Mouse (Mus musculus): ENCODE measurements around the gene Tuba1a. TPM values are rescaled to one million over a fixed set of nuclear protein-coding genes. Genes with fewer than 3 reads are reported as not detected.
"Not testable (repeated sequence)": the region's sequence is repeated elsewhere in the genome, so short reads cannot be mapped to it uniquely, and the experiment has no call there.

Gene Tuba1a
- total RNA-seq, 1 experiment from 2014 or later = 90.9 TPM

DNA sequence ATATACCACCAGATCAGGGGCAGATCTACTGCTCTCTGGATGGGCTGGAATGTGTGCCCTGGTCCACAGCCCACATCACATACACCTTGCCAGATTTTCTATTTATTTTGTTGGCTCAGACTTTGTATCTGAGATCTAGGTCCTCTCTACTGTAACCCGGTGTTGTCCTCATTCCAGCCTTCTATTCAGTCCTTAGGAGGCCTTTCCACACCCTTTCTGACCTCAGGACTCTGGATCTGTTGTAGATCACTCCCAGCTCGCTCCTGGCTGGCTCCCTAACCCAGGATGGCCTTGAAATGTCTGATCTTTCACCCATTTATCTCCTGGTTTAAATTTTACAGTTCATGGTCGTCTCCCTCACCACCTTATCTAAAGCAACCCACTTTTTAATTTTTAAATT lies 28.8 kb downstream of the Tuba1a start:
- no peak for DNase-seq

DNA sequence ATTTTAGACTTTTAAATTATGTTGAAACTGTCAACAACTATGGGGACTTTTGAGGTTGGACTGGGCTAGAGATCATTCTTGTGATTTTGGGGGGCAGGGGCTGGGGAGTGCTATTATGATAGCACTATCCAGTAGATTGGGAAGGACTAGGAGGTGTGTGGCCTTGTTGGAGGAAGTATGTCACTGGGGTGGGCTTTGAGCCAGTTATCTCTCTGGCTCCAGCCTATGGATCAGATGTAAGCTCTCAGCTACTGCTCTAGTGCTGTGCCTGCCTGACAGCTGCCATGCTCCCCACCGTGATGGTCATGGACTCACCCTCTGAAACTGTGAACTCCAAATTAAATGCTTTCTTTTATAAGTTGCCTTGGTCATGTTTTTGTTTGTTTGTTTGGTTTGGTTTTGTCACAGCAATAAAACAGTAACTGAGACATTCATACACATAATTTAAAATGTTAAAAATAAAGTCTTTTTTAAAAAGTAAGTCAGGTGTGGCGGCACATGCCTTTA lies 30.4 kb downstream of the Tuba1a start:
- DNase-seq = no peak

DNA sequence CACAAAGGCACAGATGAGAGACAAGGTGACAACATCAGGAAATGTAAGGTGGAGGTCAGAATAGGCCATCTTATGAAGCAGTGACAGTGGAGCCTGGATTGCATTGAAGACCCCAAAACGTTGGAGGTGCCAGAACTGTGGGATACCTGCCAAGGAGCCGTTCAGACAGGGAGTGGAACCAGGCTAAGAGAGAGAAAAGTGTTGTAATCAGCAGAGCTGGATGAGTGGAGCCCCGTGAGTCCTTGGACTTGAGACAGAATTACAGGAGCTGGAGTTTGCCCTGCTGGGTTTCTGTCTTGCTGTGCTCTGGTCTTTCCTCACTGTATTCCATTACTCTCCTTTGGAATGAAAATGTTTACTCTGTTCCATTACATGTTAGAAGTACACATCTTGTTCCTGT lies 30.9 kb downstream of the Tuba1a start:
- DNase-seq = no peak

DNA sequence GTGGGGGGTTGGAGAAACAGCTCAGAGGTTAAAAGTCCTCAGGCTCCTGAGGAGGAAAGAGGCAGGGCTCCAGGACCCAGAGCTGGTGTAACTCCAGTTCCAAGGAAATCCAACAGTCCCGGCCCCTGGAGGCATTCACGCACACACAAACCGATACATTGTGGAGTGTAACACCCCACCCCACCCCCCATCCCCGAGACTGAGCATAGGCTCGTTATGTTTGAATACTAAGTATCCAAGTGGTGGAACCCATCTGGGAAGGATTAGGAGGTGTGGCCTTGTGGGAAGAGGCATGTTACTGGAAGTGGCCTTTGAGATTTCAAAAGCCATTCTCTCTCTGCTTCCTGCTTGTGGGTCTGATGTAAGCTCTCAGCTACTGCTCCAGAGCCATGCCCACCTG lies 32.0 kb downstream of the Tuba1a start:
- no peak for DNase-seq

DNA sequence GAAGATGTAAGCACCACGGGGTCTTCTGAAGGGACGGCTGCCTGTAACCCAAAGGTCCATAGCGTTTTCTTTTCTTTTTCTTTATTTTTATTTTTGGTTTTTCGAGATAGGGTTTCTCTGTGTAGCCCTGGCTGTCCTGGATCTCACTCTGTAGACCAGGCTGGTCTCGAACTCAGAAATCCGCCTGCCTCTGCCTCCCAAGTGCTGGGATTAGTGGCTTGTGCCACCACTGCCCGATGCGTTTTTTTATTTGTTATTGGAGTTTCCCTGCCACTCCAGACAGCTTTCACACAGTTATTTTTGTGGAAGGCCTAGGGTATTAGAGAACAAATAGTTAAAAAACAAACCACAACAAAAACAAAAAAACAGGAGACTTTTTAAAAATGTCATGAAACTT lies 35.0 kb downstream of the Tuba1a start:
- DNase-seq = not testable (repeated sequence)

DNA sequence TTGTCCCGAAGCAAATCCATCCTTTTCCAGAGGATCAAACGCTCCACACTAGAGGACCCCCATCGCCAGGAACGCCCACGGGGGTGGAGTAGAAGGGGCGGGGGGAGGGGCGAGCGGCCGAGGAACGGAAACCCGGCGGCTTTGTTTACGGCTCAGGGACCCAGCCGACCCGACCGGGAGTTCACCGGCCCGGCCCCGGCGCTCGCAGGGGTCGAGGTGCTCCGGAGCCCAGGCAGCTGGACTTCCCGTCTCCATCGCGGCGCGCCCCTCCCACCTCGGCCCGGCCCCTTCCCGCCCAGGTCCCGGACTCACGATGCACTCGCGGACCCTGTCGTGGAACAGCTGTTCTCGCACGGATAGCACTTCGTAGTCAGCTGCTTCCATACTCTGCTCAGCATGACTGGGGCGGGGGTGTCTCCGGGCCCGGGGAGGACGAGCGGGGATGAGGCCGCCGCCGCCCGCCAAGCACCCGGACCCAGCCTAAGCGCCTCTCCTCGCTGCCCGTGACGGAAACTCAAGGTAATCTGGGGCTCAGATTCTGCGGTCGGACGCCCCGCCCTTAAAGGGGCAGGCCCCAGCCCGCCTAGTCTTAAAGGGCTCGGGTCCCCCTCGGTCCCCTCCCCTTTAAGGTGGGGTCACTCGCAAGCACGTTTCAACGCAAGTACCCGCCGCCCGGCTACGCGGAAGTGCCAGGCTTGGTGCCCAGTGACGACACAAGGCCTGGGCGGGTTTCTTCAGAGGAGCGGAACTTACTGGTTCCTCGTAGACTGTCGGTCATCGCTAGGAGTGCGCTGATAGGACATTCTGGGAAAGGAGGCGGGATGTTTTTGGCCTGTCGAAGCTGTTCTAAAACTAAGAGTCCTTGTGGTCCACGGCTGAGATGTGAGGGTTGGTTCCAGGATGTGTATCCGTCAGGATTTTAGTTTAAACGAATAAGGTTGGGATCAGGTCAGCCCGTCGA lies 35.7 kb downstream of the Tuba1a start, which contains the start of gene Lmbr1l:
Lmbr1l (minus strand) TSS at position 694 of the 961 bp plus-strand sequence.
- DNase-seq = peak; percentile 98

DNA sequence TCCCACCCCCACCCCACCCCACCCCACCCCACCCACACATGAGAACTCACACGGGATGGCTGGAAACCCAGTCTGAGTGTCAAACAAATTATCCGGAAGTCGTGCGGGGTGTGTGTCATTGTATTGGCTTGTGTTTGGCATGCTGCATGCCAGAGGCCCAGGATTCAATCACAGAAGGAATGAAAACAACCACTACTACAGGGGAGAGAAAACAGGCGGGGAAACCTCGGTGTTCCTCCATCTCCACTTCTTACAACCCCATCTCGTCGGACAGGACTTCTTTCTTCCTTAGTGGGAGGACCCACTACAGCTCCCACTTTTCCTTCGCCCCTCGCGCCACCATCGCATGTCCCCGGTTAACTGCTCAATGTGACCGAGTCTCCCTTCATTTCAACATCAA lies 36.4 kb downstream of the Tuba1a start:
- DNase-seq = no peak

DNA sequence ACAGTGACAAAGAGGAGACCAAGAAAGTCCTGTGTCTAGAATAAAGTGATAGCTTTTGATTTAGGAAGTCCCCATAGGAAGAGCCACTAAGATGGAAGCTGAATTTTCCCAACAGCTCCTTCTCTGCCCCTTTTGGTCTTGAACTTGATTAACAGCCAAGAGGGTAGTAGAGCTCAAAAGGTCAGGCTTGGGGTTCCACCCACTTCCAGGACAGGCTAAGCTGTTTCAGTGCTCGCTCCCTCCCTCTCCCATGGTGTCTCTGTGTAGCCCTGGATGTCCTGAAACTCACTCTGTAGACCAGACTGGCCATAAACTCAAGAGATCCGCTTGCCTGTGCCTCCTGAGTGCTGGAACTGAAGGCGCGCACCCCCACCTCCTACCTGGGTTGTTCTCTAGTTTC lies 37.5 kb downstream of the Tuba1a start:
- DNase-seq = no peak

DNA sequence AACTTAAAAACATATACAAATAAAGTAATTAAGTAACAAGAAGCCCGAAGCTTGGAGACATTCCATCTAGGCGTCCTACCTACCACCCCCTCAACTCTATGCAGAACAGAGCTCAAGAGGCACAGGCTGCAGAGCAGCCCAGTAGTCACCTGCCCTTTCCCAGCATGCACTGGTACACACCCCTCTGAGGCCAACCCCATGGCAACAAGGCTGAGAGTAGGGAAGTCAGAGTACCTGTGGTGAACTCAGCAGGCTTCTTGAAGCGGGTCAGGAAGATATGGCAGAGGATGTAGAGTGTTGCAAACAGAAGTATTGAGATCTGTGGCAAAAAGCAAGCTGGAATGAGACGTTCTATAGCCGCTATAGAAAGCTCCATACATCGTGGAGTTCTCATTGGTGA lies 38.6 kb downstream of the Tuba1a start:
- no peak for DNase-seq

DNA sequence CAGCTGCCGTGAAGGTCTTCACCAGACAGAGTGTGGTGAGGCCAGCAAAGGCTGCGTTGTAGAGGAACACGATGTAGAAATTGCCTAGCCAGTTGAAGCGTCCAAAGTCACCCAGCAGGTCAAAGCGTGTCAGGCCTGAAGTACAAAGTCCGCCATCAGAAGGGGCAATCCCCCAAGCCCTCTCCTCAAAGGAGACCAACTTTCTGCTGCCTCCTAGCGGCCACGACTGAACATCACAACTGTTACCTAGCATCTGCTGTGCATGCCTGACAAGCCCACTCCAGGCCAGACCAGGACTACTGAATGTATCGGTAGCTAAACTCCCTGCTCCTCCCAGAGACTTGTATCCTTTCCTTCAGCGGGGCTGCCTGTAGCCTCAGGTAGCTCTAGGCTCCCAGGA lies 48.8 kb downstream of the Tuba1a start:
- no peak for DNase-seq

DNA sequence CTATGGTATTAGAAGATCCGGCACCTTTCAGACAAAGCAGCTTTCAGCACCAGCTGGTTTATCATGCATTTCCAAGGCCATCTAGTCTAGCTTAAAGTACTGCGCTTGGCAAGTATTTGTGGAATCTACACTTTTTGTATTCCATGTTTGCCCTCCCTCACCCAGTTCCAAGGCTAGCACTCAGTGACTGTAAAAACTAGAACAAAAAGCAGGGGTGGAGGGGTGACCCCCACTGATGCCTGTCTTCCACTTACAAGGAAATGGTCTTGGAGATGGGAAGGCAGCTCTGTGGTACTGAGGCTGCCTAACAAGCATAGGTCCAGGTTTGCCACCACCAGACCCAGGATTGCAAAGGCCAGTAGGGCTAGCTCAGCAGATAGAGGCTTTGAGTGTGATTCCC lies 50.9 kb downstream of the Tuba1a start:
- DNase-seq = no peak

DNA sequence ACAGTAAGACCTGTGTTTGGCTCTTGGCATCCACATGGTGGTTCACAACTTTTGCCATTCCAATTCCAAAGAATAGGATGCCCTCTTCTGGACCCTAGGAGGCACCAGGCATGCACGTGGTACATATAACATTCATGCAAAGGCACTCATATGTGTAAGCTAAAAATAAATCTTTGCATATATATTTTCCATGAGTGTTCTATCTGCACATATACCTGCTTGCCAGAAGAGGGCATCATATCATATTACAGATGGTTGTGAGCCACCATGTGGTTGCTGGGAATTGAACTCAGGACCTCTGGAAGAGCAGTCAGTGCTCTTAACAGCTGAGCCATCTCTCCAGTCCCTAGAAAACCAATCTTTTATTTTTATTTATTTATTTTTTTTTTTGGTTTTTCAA lies 52.0 kb downstream of the Tuba1a start:
- no peak for DNase-seq

Other genes with a start within 250 kb of the Tuba1a start
- 0.21 TPM in 1 of 2 replicates, not detected in the other for gene Ccdc65, start 245.5 kb downstream of the Tuba1a start, total RNA-seq (2021)
- gene Fkbp11, start 225.5 kb downstream of the Tuba1a start, total RNA-seq (2021) = 7.0 and 7.4 TPM in 2 replicates
- gene Arf3, start 190.5 kb downstream of the Tuba1a start, total RNA-seq (2021) = 118 and 138 TPM in 2 replicates
- 0.43 and 0.55 TPM in 2 replicates for gene Wnt10b, start 175.6 kb downstream of the Tuba1a start, total RNA-seq (2021)
- gene Wnt1, start 163.8 kb downstream of the Tuba1a start, total RNA-seq (2021) = not detected in 2 replicates
- 0.09 and 0.24 TPM in 2 replicates for gene Ddn, start 144.2 kb downstream of the Tuba1a start, total RNA-seq (2021)
- 60.4 and 78.6 TPM in 2 replicates for gene Prkag1, start 122.2 kb downstream of the Tuba1a start, total RNA-seq (2021)
- 63.0 and 83.0 TPM in 2 replicates for gene Kmt2d, start 82.5 kb downstream of the Tuba1a start, total RNA-seq (2021)
- 3.7 and 4.4 TPM in 2 replicates for gene Rhebl1, start 59.2 kb downstream of the Tuba1a start, total RNA-seq (2021)
- gene Dhh, start 55.2 kb downstream of the Tuba1a start, total RNA-seq (2021) = 1.1 and 2.4 TPM in 2 replicates
- 25.2 and 30.5 TPM in 2 replicates for gene Lmbr1l, start 35.5 kb downstream of the Tuba1a start, total RNA-seq (2021)
- gene Tuba1b, start 19.1 kb downstream of the Tuba1a start, total RNA-seq (2021) = 285 and 323 TPM in 2 replicates
- gene Gm49450, start 152 bp downstream of the Tuba1a start, total RNA-seq (2021) = not detected in 2 replicates
- 286 and 303 TPM in 2 replicates for gene Tuba1c, start 76.2 kb upstream of the Tuba1a start, total RNA-seq (2021)
- 0.52 and 2.2 TPM in 2 replicates for gene Prph, start 101.5 kb upstream of the Tuba1a start, total RNA-seq (2021)
- gene Troap, start 120.9 kb upstream of the Tuba1a start, total RNA-seq (2021) = 4.3 and 5.6 TPM in 2 replicates
- not detected in 2 replicates for gene C1ql4, start 134.1 kb upstream of the Tuba1a start, total RNA-seq (2021)
- 1.9 and 3.8 TPM in 2 replicates for gene Dnajc22, start 139.5 kb upstream of the Tuba1a start, total RNA-seq (2021)
- gene Spats2, start 172.2 kb upstream of the Tuba1a start, total RNA-seq (2021) = 18.7 and 19.6 TPM in 2 replicates